In the genomic region with DNA sequence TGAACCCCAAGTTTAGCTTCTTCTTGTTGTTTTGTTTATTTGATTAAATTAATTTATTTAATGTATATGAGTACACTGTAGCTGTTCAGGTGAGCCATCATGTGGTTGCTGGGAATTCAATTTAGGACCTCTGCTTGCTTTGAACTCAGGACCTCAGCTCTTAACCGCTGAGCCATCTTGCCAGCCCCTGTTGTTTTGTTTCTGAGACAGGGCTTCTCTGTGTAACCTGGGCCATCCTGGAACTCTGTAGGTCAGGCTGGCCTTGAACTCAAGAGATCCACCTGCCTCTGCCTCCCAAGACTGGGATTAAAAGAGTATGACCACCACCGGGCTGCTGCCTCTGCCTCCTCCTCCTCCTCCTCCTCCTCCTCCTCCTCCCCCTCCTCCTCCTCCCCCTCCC, we compare ENCODE assay signal across 11 mouse cellular contexts.
DNase-seq lines count a peak whose midpoint lies in the region; ATAC-seq and TF ChIP-seq lines count a peak whose summit lies in the region.
"Had no signal": no experiment of that assay in that cellular context is flagged by ENCODE, and none has a peak within 500 bp of the region (broad histone marks: within the 10 kb centered on the region; RNA-seq: fewer than 3 reads in every experiment).

No protein-coding gene starts in this region.

- no peaks in the 10 kb centered on the region for H3K27me3 ChIP-seq in heart, adult 2 months (ENCODE audit: control insufficient read depth, insufficient read depth, low read length)
- no peaks in the 10 kb centered on the region for H3K27me3 ChIP-seq in liver, adult 2 months (ENCODE audit: control insufficient read depth, insufficient read depth, low read length)
- H3K27me3 ChIP-seq in heart, embryonic 16.5 days (ENCODE audit: control insufficient read depth, insufficient read depth, low read length) = no peaks in the 10 kb centered on the region
- H3K27me3 ChIP-seq: forebrain, embryonic 15.5 days had no signal

- no peak for TF ChIP-seq EP300 in heart, adult 2 months (IDR thresholded peaks at IDR 0.05; ENCODE audit: insufficient read depth, low read depth, low read length)

- H3K79me2 ChIP-seq in heart, adult 2 months (replicated peaks; ENCODE audit: control insufficient read depth, insufficient read depth, low read length) = no peaks in the 10 kb centered on the region
- no peaks in the 10 kb centered on the region for H3K79me2 ChIP-seq in liver, adult 2 months (ENCODE audit: control insufficient read depth, insufficient read depth, low read length)
- H3K79me2 ChIP-seq in macrophage (ENCODE audit: inconsistent target) = no peaks in the 10 kb centered on the region

- H3K4me3 ChIP-seq in heart, adult 2 months = no peak overlapping the region
- H3K4me3 ChIP-seq in liver, adult 2 months (ENCODE audit: insufficient read depth, low read depth, low read length) = no peak overlapping the region
- no peak overlapping the region for H3K4me3 ChIP-seq in heart, embryonic 16.5 days (ENCODE audit: low read length)
- no peak overlapping the region for H3K4me3 ChIP-seq in macrophage (ENCODE audit: inconsistent target)
- H3K4me3 ChIP-seq: forebrain, embryonic 15.5 days had no signal

- peaks cover 10% of the 10 kb centered on the region for H3K4me1 ChIP-seq in heart, adult 2 months (ENCODE audit: control insufficient read depth, insufficient read depth, low read length)
- peaks cover 18% of the 10 kb centered on the region for H3K4me1 ChIP-seq in liver, adult 2 months (ENCODE audit: control insufficient read depth, insufficient read depth, low read length)
- H3K4me1 ChIP-seq in heart, embryonic 16.5 days (ENCODE audit: control insufficient read depth, insufficient read depth, low read length) = peaks cover 19% of the 10 kb centered on the region

- no peaks in the 10 kb centered on the region for H3K9me3 ChIP-seq in heart, embryonic 16.5 days (replicated peaks; ENCODE audit: control insufficient read depth, low read length)
- H3K9me3 ChIP-seq: forebrain, embryonic 15.5 days; G1E had no signal

- no peak for TF ChIP-seq POLR2A in heart, adult 2 months (IDR thresholded peaks at IDR 0.05; ENCODE audit: insufficient read depth, low read depth, low read length)
- TF ChIP-seq POLR2A in liver, adult 2 months (IDR thresholded peaks at IDR 0.05; ENCODE audit: extremely low read depth, insufficient read depth, low read length) = no peak

- H3K9ac ChIP-seq in heart, adult 2 months (ENCODE audit: low read depth, low read length) = no peak overlapping the region
- no peak overlapping the region for H3K9ac ChIP-seq in liver, adult 2 months (ENCODE audit: low read depth, low read length)
- H3K9ac ChIP-seq in heart, embryonic 16.5 days (ENCODE audit: low read length) = no peak overlapping the region
- H3K9ac ChIP-seq: forebrain, embryonic 15.5 days had no signal

- peak overlapping the region; percentile 47; the same call in 1 of the 2 replicates for H3K4me2 ChIP-seq in heart, embryonic 16.5 days (ENCODE audit: low read depth, low read length)
- H3K4me2 ChIP-seq: forebrain, embryonic 15.5 days; midbrain, embryonic 11.5 days had no signal

- intact Hi-C loops in heart, adult 2 months (cut with DNase I) = loop anchor here (5.0 kb wide), 1 partner anchor 68 kb away; a partner anchor contains a TSS
- intact Hi-C loops in heart, postnatal 36 days (cut with DNase I) = loop anchor here (5.0 kb wide), 1 partner anchor 217 kb away; no protein-coding TSS in a partner anchor

- H3K27ac ChIP-seq in heart, adult 2 months = peak overlapping the region; percentile 67
- H3K27ac ChIP-seq in liver, adult 2 months (replicated peaks; ENCODE audit: insufficient read depth, low read depth, low read length) = peak overlapping the region; percentile 56
- peak overlapping the region; percentile 88 for H3K27ac ChIP-seq in heart, embryonic 16.5 days (ENCODE audit: low read length)
- peak overlapping the region; percentile 35 for H3K27ac ChIP-seq in macrophage

- 61% methylated on average over 2 of the region's 2 CpGs for WGBS in heart, adult 2 months
- 19% methylated on average over 2 of the region's 2 CpGs for WGBS in liver, adult 2 months
- WGBS in heart, embryonic 16.5 days = 66% methylated on average over 2 of the region's 2 CpGs
- WGBS in macrophage (ENCODE audit: missing documents) = 65% methylated on average over 1 of the region's 2 CpGs

- no peak for ATAC-seq in heart, embryonic 16.5 days (replicated peaks; ENCODE audit: extremely low read depth, insufficient read depth, low FRiP score)
- ATAC-seq: forebrain, embryonic 15.5 days had no signal

- H3K36me3 ChIP-seq in heart, adult 2 months (ENCODE audit: control insufficient read depth, insufficient read depth, low read length) = no peaks in the 10 kb centered on the region
- peaks cover 8% of the 10 kb centered on the region for H3K36me3 ChIP-seq in liver, adult 2 months (ENCODE audit: control insufficient read depth, insufficient read depth, low read length)
- peaks cover 3% of the 10 kb centered on the region; the same call in 1 of the 2 replicates for H3K36me3 ChIP-seq in heart, embryonic 16.5 days (ENCODE audit: control insufficient read depth, insufficient read depth)
- H3K36me3 ChIP-seq in macrophage (ENCODE audit: inconsistent target) = peaks cover 12% of the 10 kb centered on the region; the same call in 1 of the 2 replicates
- H3K36me3 ChIP-seq: forebrain, embryonic 15.5 days had no signal

- no peak for DNase-seq in heart, adult 2 months
- no peak for DNase-seq in heart, postnatal 36 days
- DNase-seq in liver, adult 2 months (ENCODE audit: extremely low read depth, low read depth, low spot score) = no peak
- no peak for DNase-seq in liver
- DNase-seq in kidney, postnatal 36 days = no peak
- DNase-seq in gastrocnemius, postnatal 25 days = no peak

- no peak for TF ChIP-seq CTCF in heart, adult 2 months (IDR thresholded peaks at IDR 0.05)
- TF ChIP-seq CTCF in liver, adult 2 months (IDR thresholded peaks at IDR 0.05; ENCODE audit: low read depth, low read length) = no peak

Comparison
In these comparisons a context has a peak if more than half of its experiments do, and no peak if none do; other contexts are left out.
1. H3K27ac ChIP-seq: peak in every context shown above with its lines; median percentile 88 in heart, embryonic 16.5 days; 67 in heart, adult 2 months; 56 in liver, adult 2 months; 35 in macrophage.